Mouse (Mus musculus) lung, postnatal 0 days (tissue): ENCODE data around the gene Itga7.

Source experiments
- CTCF ChIP-seq: IDR thresholded peaks from 2 replicates; pipeline ENCODE4 v1.5.1; 2016; ENCODE audit warnings: antibody characterized with exemption, mild to moderate bottlenecking
- EP300 ChIP-seq: IDR thresholded peaks from 2 replicates; pipeline ENCODE4 v1.6.1; 2016; ENCODE audit warnings: antibody characterized with exemption, mild to moderate bottlenecking, control low read depth

- TF ChIP-seq CTCF (no peak), EP300 (no peak)
Observed at GRCm38 (mm10) chr10:128970740-128971250, 37.2 kb downstream of the Itga7 start.
